In the genomic region with DNA sequence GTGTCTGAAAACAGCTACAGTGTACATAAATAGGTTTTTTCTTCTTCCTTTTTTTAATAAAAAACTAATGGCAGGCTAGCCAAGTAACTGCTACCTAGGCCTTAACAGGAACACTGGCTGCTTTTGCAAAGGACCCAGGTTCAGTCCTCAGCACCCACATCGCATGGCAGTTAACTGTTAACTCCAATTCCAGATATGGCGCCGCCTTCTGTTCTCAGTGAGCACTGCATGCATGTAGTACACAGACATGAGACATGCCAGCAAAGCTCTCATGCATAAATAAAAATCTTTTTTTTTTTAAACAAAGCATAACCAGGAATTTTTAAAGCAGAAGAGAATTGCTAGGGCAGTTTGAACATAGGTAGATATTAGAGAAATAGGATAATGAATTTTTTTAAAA, we compare ENCODE assay signal across 24 mouse cellular contexts. TPM values are rescaled to one million over a fixed set of nuclear protein-coding genes. Genes with fewer than 3 reads are reported as not detected.
DNase-seq lines count a peak whose midpoint lies in the region; ATAC-seq and TF ChIP-seq lines count a peak whose summit lies in the region.
"Had no signal": no experiment of that assay in that cellular context is flagged by ENCODE, and none has a peak within 500 bp of the region (broad histone marks: within the 10 kb centered on the region; RNA-seq: fewer than 3 reads in every experiment).

No protein-coding gene starts in this region.

- no peak overlapping the region for H3K27ac ChIP-seq in intestine, postnatal 0 days (ENCODE audit: low read depth, low read length)
- no peak overlapping the region for H3K27ac ChIP-seq in intestine, embryonic 15.5 days
- H3K27ac ChIP-seq in liver, embryonic 14.5 days: no peak overlapping the region
- H3K27ac ChIP-seq in liver, embryonic 11.5 days (ENCODE audit: low read depth, low read length): no peak overlapping the region
- no peak overlapping the region for H3K27ac ChIP-seq in MEL (ENCODE audit: control insufficient read depth, low read depth, low read length)
- H3K27ac ChIP-seq: embryonic facial prominence, embryonic 12.5 days; hindbrain, embryonic 15.5 days; kidney, embryonic 15.5 days; limb, embryonic 13.5 days; midbrain, embryonic 10.5 days; stomach, embryonic 15.5 days had no signal

- TF ChIP-seq RAD21 in MEL (IDR thresholded peaks at IDR 0.05; ENCODE audit: low read depth, low read length): no peak

- no peak overlapping the region for H3K4me2 ChIP-seq in intestine, postnatal 0 days (replicated peaks; ENCODE audit: low read depth)
- no peak overlapping the region for H3K4me2 ChIP-seq in intestine, embryonic 15.5 days (replicated peaks)
- no peak overlapping the region for H3K4me2 ChIP-seq in liver, embryonic 14.5 days (ENCODE audit: low read depth)
- H3K4me2 ChIP-seq in liver, embryonic 11.5 days: no peak overlapping the region
- H3K4me2 ChIP-seq: embryonic facial prominence, embryonic 12.5 days; heart, embryonic 12.5 days; hindbrain, embryonic 15.5 days; kidney, embryonic 15.5 days; limb, embryonic 13.5 days; stomach, embryonic 15.5 days had no signal

- peak; percentile 37 for TF ChIP-seq CTCF in intestine, postnatal 0 days (IDR thresholded peaks at IDR 0.05; ENCODE audit: low read depth)
- TF ChIP-seq CTCF in liver, embryonic 14.5 days (IDR thresholded peaks at IDR 0.05; ENCODE audit: low read depth): peak; percentile 40; the same call in 1 of the 2 replicates
- TF ChIP-seq CTCF in MEL (IDR thresholded peaks at IDR 0.05 in 2 of 3, conservative IDR thresholded peaks at IDR 0.05 in 1 of 3; ENCODE audit: control insufficient read depth in 1 of 3, insufficient read depth in 1 of 3, low read depth in 2 of 3, low read length in 3 of 3, poor library complexity in 1 of 3, severe bottlenecking in 1 of 3): peak; percentile 31 to 45 (median 38); a peak in 5 of 6 replicates

- no peak overlapping the region for H3K4me3 ChIP-seq in intestine, postnatal 0 days (ENCODE audit: low read depth, low read length)
- H3K4me3 ChIP-seq in intestine, embryonic 15.5 days (replicated peaks): no peak overlapping the region
- no peak overlapping the region for H3K4me3 ChIP-seq in liver, embryonic 14.5 days (ENCODE audit: insufficient read depth in 1 of 2, low read depth in 2 of 2, low read length in 2 of 2)
- H3K4me3 ChIP-seq in liver, embryonic 11.5 days (ENCODE audit: low read depth, low read length): no peak overlapping the region
- no peak overlapping the region for H3K4me3 ChIP-seq in MEL (ENCODE audit: control insufficient read depth in 1 of 2, insufficient read depth in 1 of 2, low read depth in 2 of 2, low read length in 2 of 2)
- H3K4me3 ChIP-seq: embryonic facial prominence, embryonic 12.5 days; heart, embryonic 12.5 days; hindbrain, embryonic 15.5 days; kidney, embryonic 15.5 days; limb, embryonic 13.5 days; midbrain, embryonic 10.5 days; stomach, embryonic 15.5 days had no signal

- H3K36me3 ChIP-seq in intestine, postnatal 0 days (ENCODE audit: control insufficient read depth, insufficient read depth): peaks cover 27% of the 10 kb centered on the region; the same call in 1 of the 2 replicates
- peaks cover 14% of the 10 kb centered on the region; the same call in 1 of the 2 replicates for H3K36me3 ChIP-seq in intestine, embryonic 15.5 days
- H3K36me3 ChIP-seq in liver, embryonic 14.5 days (replicated peaks; ENCODE audit: control insufficient read depth, insufficient read depth, low read depth): peaks cover 23% of the 10 kb centered on the region
- peaks cover 28% of the 10 kb centered on the region for H3K36me3 ChIP-seq in liver, embryonic 11.5 days (ENCODE audit: control insufficient read depth, insufficient read depth, low read length)
- H3K36me3 ChIP-seq in MEL (ENCODE audit: control insufficient read depth in 1 of 2, insufficient read depth in 2 of 2, low read length in 2 of 2): peaks cover 0 to 15% of the 10 kb centered on the region in 2 experiments; a peak in 3 of 4 replicates

- no peak overlapping the region for H3K9ac ChIP-seq in intestine, postnatal 0 days (ENCODE audit: low read depth, low read length)
- H3K9ac ChIP-seq in intestine, embryonic 15.5 days: no peak overlapping the region
- no peak overlapping the region for H3K9ac ChIP-seq in liver, embryonic 14.5 days (replicated peaks)
- no peak overlapping the region for H3K9ac ChIP-seq in liver, embryonic 11.5 days (ENCODE audit: low read depth, low read length)
- no peak overlapping the region for H3K9ac ChIP-seq in MEL (ENCODE audit: control insufficient read depth, low read depth, low read length, poor library complexity, severe bottlenecking)
- H3K9ac ChIP-seq: embryonic facial prominence, embryonic 12.5 days; heart, embryonic 12.5 days; hindbrain, embryonic 15.5 days; kidney, embryonic 15.5 days; limb, embryonic 13.5 days; stomach, embryonic 15.5 days had no signal

- no peaks in the 10 kb centered on the region for H3K9me3 ChIP-seq in intestine, postnatal 0 days (ENCODE audit: control insufficient read depth)
- no peaks in the 10 kb centered on the region for H3K9me3 ChIP-seq in intestine, embryonic 15.5 days
- no peaks in the 10 kb centered on the region for H3K9me3 ChIP-seq in liver, embryonic 14.5 days (ENCODE audit: control insufficient read depth, low read length)
- no peaks in the 10 kb centered on the region for H3K9me3 ChIP-seq in liver, embryonic 11.5 days (ENCODE audit: control insufficient read depth, low read length)
- no peaks in the 10 kb centered on the region for H3K9me3 ChIP-seq in MEL (replicated peaks; ENCODE audit: insufficient read depth, low read length)
- H3K9me3 ChIP-seq: embryonic facial prominence, embryonic 12.5 days; heart, embryonic 12.5 days; hindbrain, embryonic 15.5 days; kidney, embryonic 15.5 days; limb, embryonic 13.5 days; midbrain, embryonic 10.5 days; stomach, embryonic 15.5 days had no signal

- no peak for ATAC-seq in intestine, postnatal 0 days
- no peak for ATAC-seq in intestine, embryonic 15.5 days
- no peak for ATAC-seq in liver, embryonic 14.5 days (ENCODE audit: insufficient read depth)
- ATAC-seq in liver, embryonic 11.5 days (replicated peaks; ENCODE audit: low FRiP score): no peak

- 0 out of 4 replicates have a peak, but pooled peaks of 1 of the 2 experiments have one; percentile 10 for TF ChIP-seq POLR2A in MEL (IDR thresholded peaks at IDR 0.05; ENCODE audit: control insufficient read depth in 1 of 2, insufficient read depth in 1 of 2, low read depth in 1 of 2, low read length in 2 of 2, poor library complexity in 1 of 2)

- H3K79me2 ChIP-seq in MEL (ENCODE audit: control insufficient read depth, insufficient read depth, low read length, poor library complexity): peaks cover 13% of the 10 kb centered on the region

- no peak for TF ChIP-seq EP300 in liver, embryonic 14.5 days (IDR thresholded peaks at IDR 0.05; ENCODE audit: low read depth)
- TF ChIP-seq EP300 in MEL (IDR thresholded peaks at IDR 0.05; ENCODE audit: low read depth in 1 of 2, low read length in 2 of 2): no peak

- H3K27me3 ChIP-seq in intestine, postnatal 0 days (replicated peaks; ENCODE audit: control insufficient read depth, insufficient read depth, low read length): no peaks in the 10 kb centered on the region
- no peaks in the 10 kb centered on the region for H3K27me3 ChIP-seq in intestine, embryonic 15.5 days (replicated peaks)
- H3K27me3 ChIP-seq in liver, embryonic 14.5 days (ENCODE audit: control insufficient read depth, insufficient read depth, low read length): no peaks in the 10 kb centered on the region
- H3K27me3 ChIP-seq in liver, embryonic 11.5 days (replicated peaks; ENCODE audit: control insufficient read depth, insufficient read depth, low read length): no peaks in the 10 kb centered on the region
- no peaks in the 10 kb centered on the region for H3K27me3 ChIP-seq in MEL (ENCODE audit: control insufficient read depth in 1 of 2, insufficient read depth in 2 of 2, low read length in 2 of 2)
- H3K27me3 ChIP-seq: embryonic facial prominence, embryonic 12.5 days; heart, embryonic 12.5 days; hindbrain, embryonic 15.5 days; kidney, embryonic 15.5 days; limb, embryonic 13.5 days; stomach, embryonic 15.5 days had no signal

- DNase-seq in liver, embryonic 14.5 days (ENCODE audit: low read depth in 3 of 3, low spot score in 3 of 3): no peak
- no peak for DNase-seq in liver, embryonic 11.5 days (ENCODE audit: low spot score)
- DNase-seq in B cell, adult 2 months: peak; percentile 21 to 22
- DNase-seq in MEL (ENCODE audit: low read depth, low spot score): peak; percentile 52
- DNase-seq in urinary bladder, postnatal 36 days (ENCODE audit: low spot score in 2 of 2): no peak
- DNase-seq: adrenal gland, postnatal 25 days; cerebellum, adult 9-10 months; gastrocnemius, postnatal 36 days; heart, postnatal 36 days; layer of hippocampus, adult 9-11 months; lung, postnatal 14 days; spleen, adult 18-20 months had no signal

- WGBS in intestine, postnatal 0 days: 87% methylated on average over 3 of the region's 3 CpGs
- 88% methylated on average over 3 of the region's 3 CpGs for WGBS in intestine, embryonic 15.5 days
- 84% methylated on average over 3 of the region's 3 CpGs for WGBS in liver, embryonic 14.5 days (ENCODE audit: insufficient replicate concordance)
- WGBS in liver, embryonic 11.5 days: 82% methylated on average over 3 of the region's 3 CpGs

- H3K4me1 ChIP-seq in intestine, postnatal 0 days (replicated peaks; ENCODE audit: control insufficient read depth, insufficient read depth, low read length): peaks cover 12% of the 10 kb centered on the region; the same call in 1 of the 2 replicates
- H3K4me1 ChIP-seq in intestine, embryonic 15.5 days (replicated peaks): peaks cover 9% of the 10 kb centered on the region
- H3K4me1 ChIP-seq in liver, embryonic 14.5 days (replicated peaks; ENCODE audit: control insufficient read depth in 2 of 2, insufficient read depth in 2 of 2, low read length in 1 of 2): peaks cover 10 to 16% of the 10 kb centered on the region in 2 experiments; a peak in 3 of 4 replicates
- H3K4me1 ChIP-seq in liver, embryonic 11.5 days (replicated peaks; ENCODE audit: control insufficient read depth, insufficient read depth, low read length): peaks cover 15% of the 10 kb centered on the region
- peaks cover 0 to 7% of the 10 kb centered on the region in 2 experiments for H3K4me1 ChIP-seq in MEL (ENCODE audit: control insufficient read depth in 1 of 2, insufficient read depth in 2 of 2, low read length in 2 of 2)

RNA-seq across cellular contexts. Expression of gene Nipsnap2, which starts 4.7 kb away (rescaled TPM):
- polyA plus RNA-seq in intestine, postnatal 0 days (2015; fragmentation: Nextera tagmentation; extraction: Ambion mirVana): 51.0 and 51.2 TPM in 2 replicates
- 86.1 and 94.2 TPM in 2 replicates for polyA plus RNA-seq in intestine, embryonic 15.5 days (2015; fragmentation: Nextera tagmentation; extraction: Ambion mirVana)
- polyA plus RNA-seq in liver, embryonic 14.5 days (2012; rRNA removed): 8.5 and 15.9 TPM in 2 replicates
- polyA plus RNA-seq in liver, embryonic 14.5 days (2014; fragmentation: Nextera tagmentation; extraction: Ambion mirVana): 22.6 and 22.8 TPM in 2 replicates
- polyA plus RNA-seq in liver, embryonic 11.5 days (2014; fragmentation: Nextera tagmentation; extraction: Ambion mirVana): 58.7 and 58.9 TPM in 2 replicates
- 29.9 and 34.2 TPM in 2 replicates for total RNA-seq in MEL (2012; rRNA removed)
- 10 to 100 TPM in 1 of 2 experiments, not detected in 1; 35.7 TPM for polyA plus RNA-seq in MEL (2012; ENCODE audit: insufficient read depth in 1 of 2, insufficient read length in 2 of 2, low read depth in 1 of 2, low replicate concordance in 2 of 2, missing spikeins in 1 of 2)

RNA-seq across cellular contexts. Expression of gene Mrps17, which starts 4.9 kb away (rescaled TPM):
- 109 and 115 TPM in 2 replicates for polyA plus RNA-seq in intestine, postnatal 0 days (2015; fragmentation: Nextera tagmentation; extraction: Ambion mirVana)
- polyA plus RNA-seq in intestine, embryonic 15.5 days (2015; fragmentation: Nextera tagmentation; extraction: Ambion mirVana): 189 and 197 TPM in 2 replicates
- 46.8 and 54.6 TPM in 2 replicates for polyA plus RNA-seq in liver, embryonic 14.5 days (2012; rRNA removed)
- polyA plus RNA-seq in liver, embryonic 14.5 days (2014; fragmentation: Nextera tagmentation; extraction: Ambion mirVana): 111 TPM in 2 replicates
- polyA plus RNA-seq in liver, embryonic 11.5 days (2014; fragmentation: Nextera tagmentation; extraction: Ambion mirVana): 209 and 221 TPM in 2 replicates
- total RNA-seq in MEL (2012; rRNA removed): 181 and 211 TPM in 2 replicates
- polyA plus RNA-seq in MEL (2012; ENCODE audit: insufficient read depth in 1 of 2, insufficient read length in 2 of 2, low read depth in 1 of 2, low replicate concordance in 2 of 2, missing spikeins in 1 of 2): 100 to 1,000 TPM in 1 of 2 experiments, not detected in 1; 182 TPM

RNA-seq across cellular contexts. Expression of gene Sept14, which starts 11.9 kb away (rescaled TPM):
- polyA plus RNA-seq in intestine, postnatal 0 days (2015; fragmentation: Nextera tagmentation; extraction: Ambion mirVana): not detected in 2 replicates
- polyA plus RNA-seq in intestine, embryonic 15.5 days (2015; fragmentation: Nextera tagmentation; extraction: Ambion mirVana): not detected in 2 replicates
- polyA plus RNA-seq in liver, embryonic 14.5 days (2012; rRNA removed): not detected in 2 replicates
- not detected in 2 replicates for polyA plus RNA-seq in liver, embryonic 14.5 days (2014; fragmentation: Nextera tagmentation; extraction: Ambion mirVana)
- polyA plus RNA-seq in liver, embryonic 11.5 days (2014; fragmentation: Nextera tagmentation; extraction: Ambion mirVana): not detected in 2 replicates
- total RNA-seq in MEL (2012; rRNA removed): not detected in 2 replicates
- not detected for polyA plus RNA-seq in MEL (2012; ENCODE audit: insufficient read depth in 1 of 2, insufficient read length in 2 of 2, low read depth in 1 of 2, low replicate concordance in 2 of 2, missing spikeins in 1 of 2)
- total RNA-seq: adrenal gland, postnatal 25 days; gastrocnemius, postnatal 36 days; heart, postnatal 36 days; left cerebral cortex, postnatal 10 days had no signal
- polyA plus RNA-seq: cortical plate, adult 2 months; embryonic facial prominence, embryonic 12.5 days; heart, embryonic 12.5 days; hindbrain, embryonic 15.5 days; kidney, embryonic 15.5 days; limb, embryonic 13.5 days; midbrain, embryonic 10.5 days; neural tube, embryonic 11.5 days; stomach, embryonic 15.5 days had no signal

RNA-seq across cellular contexts. Expression of gene Zfp11, which starts 50.3 kb away (rescaled TPM):
- 0.93 and 1.0 TPM in 2 replicates for polyA plus RNA-seq in intestine, postnatal 0 days (2015; fragmentation: Nextera tagmentation; extraction: Ambion mirVana)
- 2.9 and 3.5 TPM in 2 replicates for polyA plus RNA-seq in intestine, embryonic 15.5 days (2015; fragmentation: Nextera tagmentation; extraction: Ambion mirVana)
- 0.67 and 0.75 TPM in 2 replicates for polyA plus RNA-seq in liver, embryonic 14.5 days (2012; rRNA removed)
- 0.61 and 0.65 TPM in 2 replicates for polyA plus RNA-seq in liver, embryonic 14.5 days (2014; fragmentation: Nextera tagmentation; extraction: Ambion mirVana)
- polyA plus RNA-seq in liver, embryonic 11.5 days (2014; fragmentation: Nextera tagmentation; extraction: Ambion mirVana): 3.2 and 3.7 TPM in 2 replicates
- not detected in 2 replicates for total RNA-seq in MEL (2012; rRNA removed)
- polyA plus RNA-seq in MEL (2012; ENCODE audit: insufficient read depth in 1 of 2, insufficient read length in 2 of 2, low read depth in 1 of 2, low replicate concordance in 2 of 2, missing spikeins in 1 of 2): under 1 TPM in 1 of 2 experiments, not detected in 1; 0.03 TPM

Comparison
In these comparisons a context has a peak if more than half of its experiments do, and no peak if none do; other contexts are left out.
1. DNase-seq: peak in B cell, adult 2 months (2 of 2) and MEL (single experiment); none in liver, embryonic 14.5 days (0 of 3), liver, embryonic 11.5 days (single experiment) and urinary bladder, postnatal 36 days (0 of 2).
2. Peak in every context shown above with its lines, with median percentiles within 50 percentile points of each other: CTCF ChIP-seq.